Mouse (Mus musculus) left cerebral cortex, adult 11 months (tissue): ENCODE measurements around the gene Mrpl50.
"Not testable (repeated sequence)": the region's sequence is repeated elsewhere in the genome, so short reads cannot be mapped to it uniquely, and the experiment has no call there.

ENCODE experiments used
- DNase-seq: peaks from one replicate; pipeline ENCODE4 v3.0.0; 2022; ENCODE audit warnings: low spot score

The Mrpl50 gene

DNA sequence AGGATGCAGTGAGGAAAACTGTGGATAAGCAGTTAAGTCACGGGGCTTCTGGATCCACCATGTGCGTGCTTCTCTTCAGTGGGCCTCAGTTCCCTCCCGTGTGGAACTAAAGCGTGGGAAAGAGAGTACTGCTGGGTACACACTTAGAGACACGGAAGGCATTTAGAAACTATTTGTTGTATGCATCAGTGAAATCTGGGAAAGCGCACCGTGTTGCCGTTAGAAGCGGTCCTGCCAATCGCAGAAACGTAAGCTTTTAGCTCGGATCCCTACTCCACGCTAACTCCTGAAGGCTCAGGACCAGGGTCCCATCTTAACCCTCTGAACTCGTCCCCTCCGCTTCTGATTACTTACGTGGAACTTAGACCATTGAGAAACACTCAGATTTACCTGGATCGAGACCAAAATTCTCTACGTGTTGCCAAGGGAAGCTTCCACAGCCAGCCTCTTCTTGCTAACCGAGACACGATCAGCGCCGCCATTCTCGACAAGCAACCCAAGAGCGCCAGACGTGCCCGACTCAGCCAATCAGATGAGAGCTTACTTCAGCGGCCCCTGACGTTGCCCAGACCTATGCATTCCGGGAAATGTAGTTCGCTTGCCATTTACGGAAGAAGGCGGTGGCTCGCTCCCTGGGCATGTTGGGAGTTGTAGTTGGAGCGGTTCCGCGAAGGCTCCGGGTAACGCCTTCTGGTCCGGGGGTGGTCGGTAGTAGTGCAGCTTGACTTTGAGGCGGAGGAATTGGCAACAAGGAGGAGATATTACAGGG, at the start of gene Mrpl50, which contains the start of gene Zfp189:
TSS of gene Mrpl50 (minus strand) at position 522 of the 769 bp plus-strand sequence.
TSS of gene Zfp189 (plus strand) at position 605 of the 769 bp plus-strand sequence.
- DNase-seq, result peak; percentile 94

GRCm38 (mm10) chr4:49567613-49568012, 46.7 kb upstream of the Mrpl50 start:
- DNase-seq, result peak; percentile 66

- no peak for DNase-seq
These were observed 39.3 kb upstream of the Mrpl50 start for GRCm38 (mm10) chr4:49559915-49560772.

DNA sequence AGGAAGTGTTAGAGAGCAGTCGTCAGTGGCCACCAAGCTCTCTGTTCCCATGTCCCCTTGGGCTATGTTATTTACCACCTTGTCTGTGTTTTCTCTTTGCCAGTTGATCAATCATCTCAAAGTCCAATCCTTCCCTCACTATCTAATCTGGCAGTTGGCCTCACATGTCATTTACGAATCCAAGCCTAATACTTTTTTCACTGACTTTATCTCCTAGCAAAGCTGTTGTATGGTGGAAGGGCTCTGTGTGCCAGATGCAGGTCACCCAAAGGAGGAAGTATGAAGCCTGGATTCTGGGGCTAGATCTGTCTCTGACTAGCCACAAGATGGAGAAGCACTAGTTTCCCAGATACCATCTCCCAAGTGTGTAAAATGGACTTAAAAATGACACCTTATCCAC, 37.3 kb upstream of the Mrpl50 start:
- no peak for DNase-seq

GRCm38 (mm10) chr4:49557375-49557774, 36.5 kb upstream of the Mrpl50 start:
- no peak for DNase-seq

DNA sequence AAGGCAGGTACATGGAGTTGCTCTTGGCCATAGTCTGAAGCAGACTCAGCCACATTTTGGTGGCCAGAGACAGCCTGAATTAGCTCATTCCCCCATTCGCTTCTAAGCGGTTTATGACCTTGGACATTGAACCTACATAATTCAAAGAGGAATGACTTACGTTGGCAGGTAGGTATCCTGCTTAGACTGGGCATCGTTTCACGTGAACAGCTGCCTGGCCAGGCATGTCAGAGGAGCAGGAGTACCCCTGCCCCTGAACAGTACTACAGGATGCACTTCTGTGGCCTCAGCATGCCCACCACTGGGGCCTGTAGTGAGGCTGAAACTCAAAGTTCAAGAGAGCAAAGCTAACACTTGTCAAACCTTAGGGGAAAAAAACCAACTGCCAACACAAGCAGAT, 32.5 kb upstream of the Mrpl50 start:
- no peak for DNase-seq

DNA sequence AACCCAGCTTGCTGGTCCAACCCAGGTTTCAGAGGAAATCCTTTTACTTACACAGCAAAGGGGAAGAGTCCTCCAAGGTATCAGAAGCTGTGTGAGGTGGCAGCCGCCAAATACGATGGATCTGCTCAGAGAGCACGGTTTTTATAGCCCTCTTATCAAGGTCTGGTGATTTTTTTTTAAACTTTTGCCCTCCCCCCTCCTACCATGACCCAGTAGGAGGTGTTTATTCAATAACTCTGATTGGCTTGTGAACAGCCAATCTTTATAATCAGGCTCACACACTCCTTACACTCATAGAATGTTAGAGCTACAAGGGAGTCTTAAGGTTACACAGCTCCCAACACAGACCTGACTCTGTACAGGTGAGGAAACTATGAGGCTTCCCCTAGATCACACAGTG, 28.5 kb upstream of the Mrpl50 start, which contains the start of gene Aldob:
TSS of gene Aldob (minus strand) at position 164 of the 400 bp plus-strand sequence.
- no peak for DNase-seq

DNA sequence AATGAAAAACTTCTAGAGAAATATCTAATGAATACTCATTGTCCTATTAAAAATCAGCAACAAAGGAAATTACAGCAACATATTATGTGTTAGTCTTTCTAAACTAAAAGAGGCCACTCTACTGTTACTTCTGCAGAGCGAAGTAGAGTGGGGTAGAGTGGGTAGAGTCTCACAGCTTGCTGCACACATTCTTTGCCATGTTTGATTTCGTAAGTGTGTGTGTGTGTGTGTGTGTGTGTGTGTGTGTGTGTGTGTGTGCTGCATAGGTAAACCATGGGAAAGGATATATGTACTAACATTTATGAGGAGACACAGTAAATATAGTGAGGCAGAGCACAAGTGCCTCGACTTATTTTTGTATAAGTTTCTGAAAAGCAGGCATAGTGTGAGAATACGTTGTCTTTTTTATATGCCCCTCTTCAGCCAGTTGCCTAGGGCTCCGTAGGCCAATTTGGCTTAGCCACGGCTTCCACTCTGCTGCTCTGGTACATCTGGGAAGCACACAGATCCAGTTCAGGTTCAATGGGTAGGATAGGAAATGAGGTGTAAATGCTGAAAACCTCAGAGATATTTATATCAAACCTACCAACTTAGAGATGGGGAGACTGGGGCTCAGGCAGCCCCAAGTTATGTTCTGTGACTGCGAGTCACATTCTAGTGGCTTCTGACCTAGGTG, 26.8 kb upstream of the Mrpl50 start:
- DNase-seq, result no peak

DNA sequence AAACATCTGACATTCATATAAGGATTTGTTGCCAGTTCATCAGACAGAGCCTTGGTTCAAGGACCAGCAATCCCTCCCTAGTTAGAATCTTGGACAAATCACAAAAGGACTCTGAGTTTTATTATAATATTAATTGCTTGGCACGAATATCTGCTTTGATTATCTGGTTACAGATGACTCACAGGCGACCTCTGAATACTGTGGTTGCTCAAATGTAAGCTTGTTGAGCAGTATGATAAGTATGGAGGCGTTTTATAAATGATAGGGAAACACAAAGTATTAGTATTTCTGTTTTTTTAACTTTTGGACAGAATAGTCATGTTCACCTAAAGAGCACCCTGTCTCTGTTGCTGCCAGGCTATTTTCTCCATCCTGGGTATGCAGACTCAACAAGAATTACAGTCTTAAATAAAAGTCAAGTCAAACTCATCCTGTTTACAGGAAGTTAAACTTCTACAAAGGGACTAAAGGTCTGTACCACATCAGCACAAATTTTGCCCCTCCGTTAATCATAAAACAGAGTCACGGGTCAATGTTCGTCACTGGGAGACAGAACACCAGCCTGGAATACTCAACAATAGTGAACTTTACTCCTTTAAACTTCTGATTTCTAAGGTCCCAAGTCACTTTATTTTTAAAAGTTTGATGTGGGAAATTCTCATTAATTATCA, 26.1 kb upstream of the Mrpl50 start:
- DNase-seq, result no peak

DNA sequence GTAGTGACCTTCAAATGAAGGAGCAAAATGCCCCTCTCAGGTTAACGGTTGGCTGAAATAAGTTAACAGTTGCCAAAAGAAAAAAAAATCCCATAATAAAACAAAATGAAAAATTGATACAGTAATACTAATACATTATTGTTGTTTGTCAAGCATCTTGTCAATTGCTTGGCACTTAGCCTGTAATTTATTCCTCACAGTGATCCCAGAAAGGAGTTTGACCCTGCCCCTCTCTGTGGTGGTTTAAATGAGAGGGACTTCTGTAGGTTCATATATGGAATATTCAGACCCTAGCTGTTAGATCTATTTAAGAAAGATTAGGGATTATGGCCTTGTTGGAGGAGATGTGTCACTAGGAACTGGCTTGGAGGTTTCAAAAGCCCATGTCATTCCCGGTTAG, 25.1 kb upstream of the Mrpl50 start:
- DNase-seq, result no peak

DNA sequence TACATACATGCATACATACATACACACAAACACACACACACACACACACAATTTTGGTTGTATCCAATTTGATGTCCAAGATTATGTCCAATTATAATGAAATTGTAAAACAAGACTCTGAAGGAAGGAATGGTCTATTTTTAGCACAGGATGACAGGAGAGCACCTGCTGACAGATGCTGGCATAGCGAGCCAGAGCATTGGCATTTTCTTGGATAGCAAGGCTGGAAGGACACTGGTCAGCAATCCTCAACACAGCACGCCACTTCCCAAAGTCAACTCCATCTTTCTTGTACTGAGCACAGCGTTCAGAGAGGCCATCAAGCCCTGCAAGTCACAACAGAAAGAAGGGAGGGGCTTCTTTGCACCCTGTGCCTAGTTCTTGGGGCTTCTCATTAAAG, 20.1 kb upstream of the Mrpl50 start:
- no peak for DNase-seq

GRCm38 (mm10) chr4:49539665-49540064, 18.8 kb upstream of the Mrpl50 start:
- DNase-seq, result no peak

- DNase-seq, result no peak
These were observed 15.8 kb upstream of the Mrpl50 start for GRCm38 (mm10) chr4:49536671-49537070.

- no peak for DNase-seq
These were observed 14.9 kb upstream of the Mrpl50 start for GRCm38 (mm10) chr4:49535675-49536294.

DNA sequence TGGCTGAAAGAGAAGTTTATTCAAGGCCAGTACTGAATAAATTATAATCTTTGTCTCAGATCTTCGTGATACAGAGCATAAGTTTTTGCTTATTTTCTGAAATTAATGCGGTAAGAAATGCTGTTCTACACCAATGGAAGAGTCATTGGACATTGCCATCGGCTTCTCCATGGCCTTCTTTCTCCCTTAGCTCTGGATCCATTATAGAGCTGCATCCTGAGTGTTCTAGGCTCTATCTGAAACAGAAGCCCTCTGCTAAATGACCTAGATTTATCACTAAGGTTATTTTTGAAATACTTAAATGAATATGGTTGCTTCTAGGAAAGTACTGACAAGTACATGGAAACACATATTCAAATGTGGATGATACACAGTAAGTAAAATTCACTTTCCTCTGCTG, 14.1 kb upstream of the Mrpl50 start:
- no peak for DNase-seq

DNA sequence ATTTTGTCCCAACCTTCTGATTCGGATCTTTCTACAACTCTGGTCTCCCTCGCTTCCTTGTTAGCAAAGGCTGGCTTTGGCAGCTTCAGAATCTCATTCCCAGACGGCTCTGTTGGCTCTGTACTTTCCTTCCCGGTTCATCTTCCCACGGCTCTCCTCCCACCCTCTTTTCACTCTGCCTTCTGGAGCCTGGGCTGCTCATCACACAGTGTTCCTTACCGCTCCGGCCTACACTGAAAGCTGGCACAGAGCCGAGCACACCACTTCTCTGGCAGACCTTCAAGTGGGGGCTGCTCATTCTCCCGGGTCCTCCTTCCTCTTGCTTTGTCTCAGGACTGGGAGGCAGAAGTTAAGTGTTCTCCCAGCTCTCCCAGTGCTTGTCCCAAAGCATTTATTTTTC, 1.7 kb upstream of the Mrpl50 start:
- DNase-seq, result peak; percentile 67

DNA sequence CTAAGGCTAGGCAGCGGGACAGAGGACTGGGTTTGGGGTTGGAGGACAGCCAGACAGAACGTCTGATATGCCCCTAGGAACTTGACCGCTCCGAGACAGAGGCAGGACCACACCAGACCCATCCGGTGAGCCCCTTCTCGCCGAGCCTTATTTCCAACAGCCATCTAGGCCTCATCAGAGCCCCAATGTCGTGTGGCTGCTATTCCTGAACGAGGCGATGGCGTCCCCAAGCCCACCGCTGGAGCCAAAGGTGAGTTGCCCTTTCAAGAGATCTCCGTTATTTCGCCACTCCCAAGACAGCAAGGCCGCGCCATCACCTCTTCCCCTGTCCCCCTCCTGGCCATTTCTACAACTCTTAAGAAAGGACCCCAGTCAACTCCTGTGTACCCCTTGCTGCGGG, 453 bp upstream of the Mrpl50 start:
- DNase-seq, result no peak

- DNase-seq, result no peak
These were observed 1.4 kb downstream of the Mrpl50 start for GRCm38 (mm10) chr4:49519476-49519875.

DNA sequence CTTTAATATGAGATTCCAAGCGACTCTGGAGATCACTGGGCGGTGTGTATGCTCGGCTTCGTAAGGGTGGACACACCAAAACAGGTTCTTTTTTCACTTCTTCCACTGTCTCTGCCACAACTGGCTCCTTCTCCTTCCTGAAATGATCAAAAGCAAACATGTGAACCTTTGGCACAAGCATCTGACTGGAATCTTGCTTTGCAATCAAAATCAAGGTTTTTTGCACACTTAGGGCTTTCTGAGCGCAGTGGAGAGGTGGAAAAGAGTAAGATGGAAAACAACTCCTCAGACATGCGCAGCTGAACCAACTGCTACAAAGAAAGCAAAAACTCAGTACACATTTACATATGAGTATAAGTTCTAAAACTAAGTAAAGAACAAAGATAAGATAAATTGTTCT, 6.5 kb downstream of the Mrpl50 start:
- DNase-seq, result no peak

- DNase-seq, result no peak
These were observed 8.3 kb downstream of the Mrpl50 start for GRCm38 (mm10) chr4:49512636-49513035.

DNA sequence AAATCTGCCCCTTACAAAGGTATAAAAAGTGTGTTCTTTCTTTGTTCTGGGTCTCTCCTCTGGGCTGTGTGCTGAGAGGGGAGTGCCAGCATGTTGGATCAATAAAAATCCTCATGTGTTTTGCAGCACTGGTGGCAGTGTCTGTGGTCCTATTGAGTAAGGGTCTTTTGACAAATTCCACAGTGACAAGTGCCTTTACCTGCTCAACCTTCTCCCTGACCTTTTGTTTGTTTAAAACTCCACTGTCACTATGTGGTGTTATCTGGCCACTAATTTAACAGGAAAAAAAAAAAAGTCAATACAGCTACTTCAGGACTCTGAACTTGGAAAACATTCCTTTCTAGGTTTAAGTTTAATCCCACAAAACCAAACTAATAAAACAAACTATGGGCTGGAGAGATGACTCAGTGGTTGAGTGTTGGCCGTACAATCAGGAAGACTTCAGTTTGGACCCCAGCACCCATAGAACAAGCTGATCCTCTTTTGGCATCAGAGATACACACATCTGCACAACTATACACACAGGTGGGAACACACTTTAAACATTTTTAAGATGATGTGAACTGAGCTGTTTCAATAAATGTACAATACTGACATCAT, 10.6 kb downstream of the Mrpl50 start:
- not testable (repeated sequence) for DNase-seq
